17 mouse cellular contexts compared by ENCODE assay signal in genomic region chr1:79664911-79665310, GRCm38 (mm10). TPM values are rescaled to one million over a fixed set of nuclear protein-coding genes. Genes with fewer than 3 reads are reported as not detected.
DNase-seq lines count a peak whose midpoint lies in the region; ATAC-seq lines count a peak whose summit lies in the region.
"Had no signal": no experiment of that assay in that cellular context is flagged by ENCODE, and none has a peak within 500 bp of the region (broad histone marks: within the 10 kb centered on the region; RNA-seq: fewer than 3 reads in every experiment).

No protein-coding gene starts in this region.

- no peak for DNase-seq in cerebellum, adult 8-10 months
- DNase-seq in cerebellum, postnatal 10 days = peak; percentile 75 to 76
- no peak for DNase-seq in cerebellum, adult 9-11 months
- DNase-seq in left cerebral cortex, postnatal 4 days = peak; percentile 34
- DNase-seq in left cerebral cortex, postnatal 25 days (ENCODE audit: low spot score in 2 of 2) = no peak
- DNase-seq in cerebellum, postnatal 14 days = peak; percentile 65 to 81
- DNase-seq in adrenal gland, postnatal 14 days = no peak
- DNase-seq: adrenal gland, postnatal 25 days; B cell, adult 2 months; gastrocnemius, postnatal 14 days; heart, adult 2 months; heart, postnatal 14 days; kidney, adult 8-10 months had no signal

- ATAC-seq in cerebellum, adult (ENCODE audit: insufficient number of reproducible peaks, low FRiP score, low TSS enrichment) = peak; percentile 58; the same call in 1 of the 2 replicates
- ATAC-seq: CD4-positive, CD25-positive, alpha-beta regulatory T cell, adult 4 months; forebrain, embryonic 16.5 days; intestine, embryonic 16.5 days had no signal

- intact Hi-C loops in left cerebral cortex, postnatal 4 days (cut with DNase I) = no loop called here
- intact Hi-C loops in left cerebral cortex, postnatal 25 days (cut with DNase I) = no loop called here

RNA-seq across cellular contexts. Expression of gene Ap1s3, which starts 6.9 kb away (rescaled TPM):
- 1 to 10 TPM; 1.6 to 2.8 TPM for total RNA-seq in left cerebral cortex, postnatal 4 days (2021)
- 1 to 10 TPM; 3.0 to 5.2 TPM for total RNA-seq in left cerebral cortex, postnatal 25 days (2021)
- total RNA-seq in adrenal gland, postnatal 14 days (2021) = 0.67 and 2.2 TPM in 2 replicates

Comparison
In these comparisons a context has a peak if more than half of its experiments do, and no peak if none do; other contexts are left out.
1. DNase-seq: peak in cerebellum, postnatal 10 days (2 of 2), left cerebral cortex, postnatal 4 days (single experiment) and cerebellum, postnatal 14 days (2 of 2); none in cerebellum, adult 8-10 months (single experiment), cerebellum, adult 9-11 months (single experiment), left cerebral cortex, postnatal 25 days (0 of 2) and adrenal gland, postnatal 14 days (single experiment).